Mouse (Mus musculus) ES-Bruce4 (cell line): ENCODE results near the gene Il17rc. TPM values are rescaled to one million over a fixed set of nuclear protein-coding genes. Genes with fewer than 3 reads are reported as not detected.

Experiments used
- H3K27ac ChIP-seq: 2 replicates; pipeline ENCODE4 v1.5.1; 2012; ENCODE audit warnings: low read length, inconsistent platforms; ENCODE audit not compliant: insufficient read depth
- H3K27me3 ChIP-seq: 2 replicates; pipeline ENCODE4 v1.6.1; 2012; ENCODE audit warnings: mild to moderate bottlenecking, low read length, inconsistent platforms; ENCODE audit not compliant: control insufficient read depth, poor library complexity, insufficient read depth, severe bottlenecking
- H3K36me3 ChIP-seq: 2 replicates; pipeline ENCODE4 v1.6.1; 2012; ENCODE audit warnings: inconsistent platforms, mild to moderate bottlenecking, low read length, moderate library complexity; ENCODE audit not compliant: control insufficient read depth, poor library complexity, insufficient read depth, severe bottlenecking
- H3K4me1 ChIP-seq: one replicate; pipeline ENCODE4 v1.8.1; 2011; ENCODE audit warnings: low read length; ENCODE audit not compliant: control insufficient read depth, insufficient read depth
- H3K4me3 ChIP-seq: 2 replicates; pipeline ENCODE4 v1.5.1; 2011; ENCODE audit warnings: low read depth, mild to moderate bottlenecking, low read length
- H3K9ac ChIP-seq: 2 replicates; pipeline ENCODE4 v1.6.1; 2012; ENCODE audit warnings: low read depth, mild to moderate bottlenecking, inconsistent platforms; ENCODE audit not compliant: poor library complexity, severe bottlenecking
- H3K9me3 ChIP-seq: replicated peaks from 2 replicates; pipeline ENCODE4 v1.6.1; 2012; ENCODE audit warnings: mild to moderate bottlenecking, low read length, inconsistent platforms; ENCODE audit not compliant: control insufficient read depth, poor library complexity, insufficient read depth, severe bottlenecking
- CTCF ChIP-seq: IDR thresholded peaks from one replicate; pipeline ENCODE4 v1.8.1; 2011; ENCODE audit warnings: low read depth, low read length
- EP300 ChIP-seq: IDR thresholded peaks from 2 replicates; pipeline ENCODE4 v1.6.1; 2011; ENCODE audit warnings: low read depth, low read length; ENCODE audit not compliant: insufficient read depth
- POLR2A ChIP-seq: IDR thresholded peaks from one replicate; pipeline ENCODE4 v1.8.1; 2011; ENCODE audit warnings: low read length; ENCODE audit not compliant: insufficient read depth
- polyA plus RNA-seq: library from polyadenylated mRNA; stranded (reverse); fragments of >200 nt; gene quantifications from 2 replicates; pipeline ENCODE4 v1.2.4, GENCODE M21; 2011; ENCODE audit warnings: low read depth; ENCODE audit not compliant: missing spikeins, insufficient read depth, insufficient read length

Il17rc gene
- polyA plus RNA-seq, 1 experiment = 3.3 TPM

GRCm38 (mm10) chr6:113482477-113483099 is 11.4 kb downstream of the Il17rc start:
- H3K9ac ChIP-seq = peak overlapping the region; percentile 51
- H3K27ac ChIP-seq = peak overlapping the region; percentile 60
- H3K27me3 ChIP-seq = no peaks in the 10 kb centered on the region
- H3K4me1 ChIP-seq = peaks cover 2% of the 10 kb centered on the region
- no peaks in the 10 kb centered on the region for H3K36me3 ChIP-seq
- H3K4me3 ChIP-seq = peak overlapping the region; percentile 87
- TF ChIP-seq EP300 = no peak
- H3K9me3 ChIP-seq = no peaks in the 10 kb centered on the region

- H3K27ac ChIP-seq = peak within 1 kb of the TSS; percentile 81
- TF ChIP-seq CTCF (no peak), EP300 (no peak), POLR2A (peak; percentile 73)
Measured at GRCm38 (mm10) chr6:113483100-113483615, 11.9 kb downstream of the Il17rc start, which contains the start of gene Creld1. Gene Creld1, plus strand, starts transcription at chr6:113483297.

GRCm38 (mm10) chr6:113483729-113484128 is 12.5 kb downstream of the Il17rc start:
- no peaks in the 10 kb centered on the region for H3K9me3 ChIP-seq

More at GRCm38 (mm10) chr6:113483100-113483615, 11.9 kb downstream of the Il17rc start, which contains the start of gene Creld1:
- H3K4me1 ChIP-seq = peaks cover 7% of the 10 kb centered on the region
- peak within 1 kb of the TSS; percentile 87 for H3K4me3 ChIP-seq
- H3K9me3 ChIP-seq = no peaks in the 10 kb centered on the region
- peak within 1 kb of the TSS; percentile 70 for H3K9ac ChIP-seq
- no peaks in the 10 kb centered on the region for H3K36me3 ChIP-seq
- H3K27me3 ChIP-seq = no peaks in the 10 kb centered on the region

GRCm38 (mm10) chr6:113487125-113487576 is 15.9 kb downstream of the Il17rc start:
- no peaks in the 10 kb centered on the region for H3K27me3 ChIP-seq
- TF ChIP-seq EP300 = peak; percentile 76
- no peak for TF ChIP-seq CTCF
- TF ChIP-seq POLR2A = no peak
- H3K4me3 ChIP-seq = no peak overlapping the region
- peak overlapping the region; percentile 19 for H3K9ac ChIP-seq
- H3K9me3 ChIP-seq = no peaks in the 10 kb centered on the region
- no peaks in the 10 kb centered on the region for H3K36me3 ChIP-seq
- peak overlapping the region; percentile 81 for H3K27ac ChIP-seq
- peaks cover 8% of the 10 kb centered on the region for H3K4me1 ChIP-seq

More at GRCm38 (mm10) chr6:113483729-113484128, 12.5 kb downstream of the Il17rc start:
- Histone ChIP-seq H3K4me3 (peak overlapping the region; percentile 64), H3K36me3 (no peaks in the 10 kb centered on the region), H3K9ac (peak overlapping the region; percentile 70), H3K4me1 (peaks cover 8% of the 10 kb centered on the region), H3K27me3 (no peaks in the 10 kb centered on the region), H3K27ac (peak overlapping the region; percentile 81)
- TF ChIP-seq EP300 (no peak), POLR2A (no peak), CTCF (no peak)

GRCm38 (mm10) chr6:113489410-113489809 is 18.2 kb downstream of the Il17rc start:
- H3K4me3 ChIP-seq = no peak overlapping the region
- no peaks in the 10 kb centered on the region for H3K36me3 ChIP-seq

More at GRCm38 (mm10) chr6:113489410-113489809, 18.2 kb downstream of the Il17rc start:
- H3K4me1 ChIP-seq = peaks cover 8% of the 10 kb centered on the region
- H3K9ac ChIP-seq = no peak overlapping the region
- H3K27me3 ChIP-seq = no peaks in the 10 kb centered on the region
- no peak overlapping the region for H3K27ac ChIP-seq
- TF ChIP-seq POLR2A (no peak), CTCF (no peak), EP300 (no peak)
- H3K9me3 ChIP-seq = no peaks in the 10 kb centered on the region
